Mouse (Mus musculus): ENCODE results near the gene Emx2. TPM values are rescaled to one million over a fixed set of nuclear protein-coding genes. Genes with fewer than 3 reads are reported as not detected.

The Emx2 gene
- polyA plus RNA-seq, 1 experiment, result not detected

GRCm38 (mm10) chr19:59424975-59425374 lies 33.2 kb upstream of the Emx2 start:
- H3K79me3 ChIP-seq (ENCODE audit: low read depth), result no peaks in the 10 kb centered on the region
- TF ChIP-seq FOSL1 (IDR thresholded peaks at IDR 0.05; ENCODE audit: insufficient read depth, low read length, poor library complexity, severe bottlenecking) (no peak), MYOG (IDR thresholded peaks at IDR 0.05; ENCODE audit: control insufficient read depth, extremely low read depth, insufficient read length) (no peak), USF1 (IDR thresholded peaks at IDR 0.05; ENCODE audit: low read depth) (no peak), MAX (IDR thresholded peaks at IDR 0.05) (no peak), MYOD1 (IDR thresholded peaks at IDR 0.05; ENCODE audit: control insufficient read depth, insufficient read length, low read depth) (no peak), CTCF (IDR thresholded peaks at IDR 0.05; ENCODE audit: control insufficient read depth, insufficient read depth, insufficient read length) (no peak), CEBPB (IDR thresholded peaks at IDR 0.05; ENCODE audit: low read depth) (no peak)
- no peak overlapping the region for H3ac ChIP-seq (ENCODE audit: control insufficient read depth, insufficient read length, low read depth)
- H3K4me3 ChIP-seq (ENCODE audit: insufficient read depth, poor library complexity, severe bottlenecking), result no peak overlapping the region
- H3K36me3 ChIP-seq (ENCODE audit: control insufficient read depth, insufficient read depth), result no peaks in the 10 kb centered on the region
- H3K79me2 ChIP-seq (ENCODE audit: control insufficient read depth, insufficient read depth), result no peaks in the 10 kb centered on the region
- H3K27me3 ChIP-seq (ENCODE audit: control insufficient read depth, insufficient read depth, insufficient read length), result no peaks in the 10 kb centered on the region

- no peak overlapping the region for H3ac ChIP-seq (ENCODE audit: control insufficient read depth, insufficient read length, low read depth)
- TF ChIP-seq CEBPB (IDR thresholded peaks at IDR 0.05; ENCODE audit: low read depth), result no peak
- TF ChIP-seq MYOG (IDR thresholded peaks at IDR 0.05; ENCODE audit: control insufficient read depth, extremely low read depth, insufficient read length), result no peak
- no peak for TF ChIP-seq USF1 (IDR thresholded peaks at IDR 0.05; ENCODE audit: low read depth)
- TF ChIP-seq CTCF (IDR thresholded peaks at IDR 0.05; ENCODE audit: control insufficient read depth, insufficient read depth, insufficient read length), result no peak
- no peak for TF ChIP-seq MYOD1 (IDR thresholded peaks at IDR 0.05; ENCODE audit: control insufficient read depth, insufficient read length, low read depth)
- no peak for TF ChIP-seq FOSL1 (IDR thresholded peaks at IDR 0.05; ENCODE audit: insufficient read depth, low read length, poor library complexity, severe bottlenecking)
- no peak for TF ChIP-seq MAX (IDR thresholded peaks at IDR 0.05)
- no peaks in the 10 kb centered on the region for H3K79me2 ChIP-seq (ENCODE audit: control insufficient read depth, insufficient read depth)
- no peaks in the 10 kb centered on the region for H3K79me3 ChIP-seq (ENCODE audit: low read depth)
- no peaks in the 10 kb centered on the region for H3K27me3 ChIP-seq (ENCODE audit: control insufficient read depth, insufficient read depth, insufficient read length)
- H3K36me3 ChIP-seq (ENCODE audit: control insufficient read depth, insufficient read depth), result no peaks in the 10 kb centered on the region
- H3K4me3 ChIP-seq (ENCODE audit: insufficient read depth, poor library complexity, severe bottlenecking), result no peak overlapping the region
These were observed 25.9 kb upstream of the Emx2 start for GRCm38 (mm10) chr19:59432286-59432685.

GRCm38 (mm10) chr19:59450561-59451135 lies 7.5 kb upstream of the Emx2 start:
- Histone ChIP-seq H3K36me3 (ENCODE audit: control insufficient read depth, insufficient read depth) (no peaks in the 10 kb centered on the region), H3K4me3 (ENCODE audit: insufficient read depth, poor library complexity, severe bottlenecking) (no peak overlapping the region), H3K79me2 (ENCODE audit: control insufficient read depth, insufficient read depth) (no peaks in the 10 kb centered on the region), H3K27me3 (ENCODE audit: control insufficient read depth, insufficient read depth, insufficient read length) (peaks cover 13% of the 10 kb centered on the region), H3K79me3 (ENCODE audit: low read depth) (no peaks in the 10 kb centered on the region), H3ac (ENCODE audit: control insufficient read depth, insufficient read length, low read depth) (no peak overlapping the region)
- TF ChIP-seq CEBPB (IDR thresholded peaks at IDR 0.05; ENCODE audit: low read depth) (no peak), USF1 (IDR thresholded peaks at IDR 0.05; ENCODE audit: low read depth) (no peak), CTCF (IDR thresholded peaks at IDR 0.05; ENCODE audit: control insufficient read depth, insufficient read depth, insufficient read length) (no peak), MYOD1 (IDR thresholded peaks at IDR 0.05; ENCODE audit: control insufficient read depth, insufficient read length, low read depth) (no peak), MYOG (IDR thresholded peaks at IDR 0.05; ENCODE audit: control insufficient read depth, extremely low read depth, insufficient read length) (no peak), FOSL1 (IDR thresholded peaks at IDR 0.05; ENCODE audit: insufficient read depth, low read length, poor library complexity, severe bottlenecking) (no peak), MAX (IDR thresholded peaks at IDR 0.05) (no peak)

- no peak overlapping the region for H3K4me3 ChIP-seq (ENCODE audit: insufficient read depth, poor library complexity, severe bottlenecking)
- no peaks in the 10 kb centered on the region for H3K36me3 ChIP-seq (ENCODE audit: control insufficient read depth, insufficient read depth)
- no peak for TF ChIP-seq MAX (IDR thresholded peaks at IDR 0.05)
- H3K79me2 ChIP-seq (ENCODE audit: control insufficient read depth, insufficient read depth), result no peaks in the 10 kb centered on the region
- peaks cover 16% of the 10 kb centered on the region for H3K27me3 ChIP-seq (ENCODE audit: control insufficient read depth, insufficient read depth, insufficient read length)
- H3K79me3 ChIP-seq (ENCODE audit: low read depth), result no peaks in the 10 kb centered on the region
- no peak overlapping the region for H3ac ChIP-seq (ENCODE audit: control insufficient read depth, insufficient read length, low read depth)
These were observed 6.7 kb upstream of the Emx2 start for GRCm38 (mm10) chr19:59451441-59451951.

- H3K79me2 ChIP-seq (ENCODE audit: control insufficient read depth, insufficient read depth), result no peaks in the 10 kb centered on the region
- H3K79me3 ChIP-seq (ENCODE audit: low read depth), result no peaks in the 10 kb centered on the region
- no peak overlapping the region for H3ac ChIP-seq (ENCODE audit: control insufficient read depth, insufficient read length, low read depth)
- no peak overlapping the region for H3K4me3 ChIP-seq (ENCODE audit: insufficient read depth, poor library complexity, severe bottlenecking)
- H3K27me3 ChIP-seq (ENCODE audit: control insufficient read depth, insufficient read depth, insufficient read length), result peaks cover 16% of the 10 kb centered on the region
- H3K36me3 ChIP-seq (ENCODE audit: control insufficient read depth, insufficient read depth), result no peaks in the 10 kb centered on the region
- TF ChIP-seq FOSL1 (IDR thresholded peaks at IDR 0.05; ENCODE audit: insufficient read depth, low read length, poor library complexity, severe bottlenecking) (no peak), MYOG (IDR thresholded peaks at IDR 0.05; ENCODE audit: control insufficient read depth, extremely low read depth, insufficient read length) (no peak), CTCF (IDR thresholded peaks at IDR 0.05; ENCODE audit: control insufficient read depth, insufficient read depth, insufficient read length) (no peak), USF1 (IDR thresholded peaks at IDR 0.05; ENCODE audit: low read depth) (no peak), CEBPB (IDR thresholded peaks at IDR 0.05; ENCODE audit: low read depth) (no peak), MAX (IDR thresholded peaks at IDR 0.05) (no peak), MYOD1 (IDR thresholded peaks at IDR 0.05; ENCODE audit: control insufficient read depth, insufficient read length, low read depth) (no peak)
These were observed 5.9 kb upstream of the Emx2 start for GRCm38 (mm10) chr19:59452321-59452720.

- Histone ChIP-seq H3ac (ENCODE audit: control insufficient read depth, insufficient read length, low read depth) (no peak overlapping the region), H3K4me3 (ENCODE audit: insufficient read depth, poor library complexity, severe bottlenecking) (no peak overlapping the region), H3K27me3 (ENCODE audit: control insufficient read depth, insufficient read depth, insufficient read length) (peaks cover 28% of the 10 kb centered on the region), H3K79me3 (ENCODE audit: low read depth) (no peaks in the 10 kb centered on the region), H3K36me3 (ENCODE audit: control insufficient read depth, insufficient read depth) (no peaks in the 10 kb centered on the region), H3K79me2 (ENCODE audit: control insufficient read depth, insufficient read depth) (no peaks in the 10 kb centered on the region)
- TF ChIP-seq USF1 (IDR thresholded peaks at IDR 0.05; ENCODE audit: low read depth) (no peak), FOSL1 (IDR thresholded peaks at IDR 0.05; ENCODE audit: insufficient read depth, low read length, poor library complexity, severe bottlenecking) (no peak), MYOD1 (IDR thresholded peaks at IDR 0.05; ENCODE audit: control insufficient read depth, insufficient read length, low read depth) (no peak), CEBPB (IDR thresholded peaks at IDR 0.05; ENCODE audit: low read depth) (no peak), MYOG (IDR thresholded peaks at IDR 0.05; ENCODE audit: control insufficient read depth, extremely low read depth, insufficient read length) (no peak), CTCF (IDR thresholded peaks at IDR 0.05; ENCODE audit: control insufficient read depth, insufficient read depth, insufficient read length) (no peak), MAX (IDR thresholded peaks at IDR 0.05) (no peak)
These were observed 4.6 kb upstream of the Emx2 start for GRCm38 (mm10) chr19:59453591-59453990.
